Mouse (Mus musculus): ENCODE results near the gene Nufip2.

The Nufip2 gene

GRCm38 (mm10) chr11:77771879-77772713 lies 86.1 kb downstream of the Nufip2 start:
- DNase-seq (ENCODE audit: low spot score): no peak

GRCm38 (mm10) chr11:77775701-77776400 lies 89.9 kb downstream of the Nufip2 start:
- DNase-seq (ENCODE audit: low spot score): no peak

- no peak for DNase-seq (ENCODE audit: low spot score)
Measured at GRCm38 (mm10) chr11:77777436-77777835, 91.5 kb downstream of the Nufip2 start.

- DNase-seq (ENCODE audit: low spot score): no peak
Measured at GRCm38 (mm10) chr11:77777937-77778336, 92.0 kb downstream of the Nufip2 start.

GRCm38 (mm10) chr11:77779240-77779639 lies 93.3 kb downstream of the Nufip2 start:
- no peak for DNase-seq (ENCODE audit: low spot score)

GRCm38 (mm10) chr11:77781088-77781487 lies 95.1 kb downstream of the Nufip2 start:
- DNase-seq (ENCODE audit: low spot score): no peak

- DNase-seq (ENCODE audit: low spot score): no peak
Measured at GRCm38 (mm10) chr11:77782104-77782815, 96.3 kb downstream of the Nufip2 start.

- DNase-seq (ENCODE audit: low spot score): no peak
Measured at GRCm38 (mm10) chr11:77783211-77783746, 97.3 kb downstream of the Nufip2 start.

GRCm38 (mm10) chr11:77783747-77784646 lies 98.0 kb downstream of the Nufip2 start:
- no peak for DNase-seq (ENCODE audit: low spot score)

GRCm38 (mm10) chr11:77784894-77785293 lies 98.9 kb downstream of the Nufip2 start:
- DNase-seq (ENCODE audit: low spot score): no peak

- no peak for DNase-seq (ENCODE audit: low spot score)
Measured at GRCm38 (mm10) chr11:77785396-77785767, 99.4 kb downstream of the Nufip2 start.

- no peak for DNase-seq (ENCODE audit: low spot score)
Measured at GRCm38 (mm10) chr11:77785768-77786561, 100.0 kb downstream of the Nufip2 start.

GRCm38 (mm10) chr11:77787707-77788106 lies 101.8 kb downstream of the Nufip2 start, which contains the start of gene Gm10277:
TSS of gene Gm10277 (minus strand) at chr11:77787747.
- no peak for DNase-seq (ENCODE audit: low spot score)

GRCm38 (mm10) chr11:77789512-77789911 lies 103.6 kb downstream of the Nufip2 start:
- no peak for DNase-seq (ENCODE audit: low spot score)

- no peak for DNase-seq (ENCODE audit: low spot score)
Measured at GRCm38 (mm10) chr11:77790286-77790685, 104.3 kb downstream of the Nufip2 start.

- DNase-seq (ENCODE audit: low spot score): no peak
Measured at GRCm38 (mm10) chr11:77791241-77791727, 105.3 kb downstream of the Nufip2 start.

Measured in layer of hippocampus, adult 9-10 months (tissue).